Mouse (Mus musculus) heart, embryonic 13.5 days (tissue): ENCODE measurements at regions not wholly inside any gene's neighbourhood (a gene's known extent, or its start where the extent isn't known, plus 50 kb on each side); places are given as distances from the start of the nearest gene placed in this dataset.

Experiments used
- ATAC-seq: fragments of 200-750 bp; cut with Nextera tagmentation; 2 replicates; pipeline ENCODE4 v1.8.0; 2017; ENCODE audit warnings: moderate TSS enrichment; ENCODE audit not compliant: insufficient number of reproducible peaks, low FRiP score, low TSS enrichment; ENCODE audit errors: extremely low read depth
- H3K27ac ChIP-seq: fragments of 300-500 bp; sonication (generic); replicated peaks from 2 replicates; pipeline ENCODE4 v1.5.1; 2015; ENCODE audit warnings: moderate library complexity, mild to moderate bottlenecking, inconsistent platforms
- H3K27me3 ChIP-seq: fragments of 300-500 bp; sonication (generic); replicated peaks from 2 replicates; pipeline ENCODE4 v1.6.1; 2015; ENCODE audit warnings: mild to moderate bottlenecking, inconsistent platforms
- H3K36me3 ChIP-seq: fragments of 300-500 bp; sonication (generic); 2 replicates; pipeline ENCODE4 v1.6.1; 2015; ENCODE audit warnings: mild to moderate bottlenecking, inconsistent platforms
- H3K4me1 ChIP-seq: fragments of 300-500 bp; sonication (generic); 2 replicates; pipeline ENCODE4 v1.6.1; 2015; ENCODE audit warnings: inconsistent platforms
- H3K4me2 ChIP-seq: fragments of 300-500 bp; sonication (generic); 2 replicates; pipeline ENCODE4 v1.6.1; 2015; ENCODE audit warnings: inconsistent platforms, mild to moderate bottlenecking, moderate library complexity
- H3K4me3 ChIP-seq: fragments of 300-500 bp; sonication (generic); 2 replicates; pipeline ENCODE4 v1.5.1; 2015; ENCODE audit warnings: moderate library complexity, mild to moderate bottlenecking, inconsistent platforms
- H3K9ac ChIP-seq: fragments of 300-500 bp; sonication (generic); 2 replicates; pipeline ENCODE4 v1.6.1; 2015; ENCODE audit warnings: inconsistent platforms, mild to moderate bottlenecking, moderate library complexity
- H3K9me3 ChIP-seq: fragments of 300-500 bp; sonication (generic); 2 replicates; pipeline ENCODE4 v1.6.1; 2016; ENCODE audit warnings: inconsistent platforms

GRCm38 (mm10) chr1:114074506-114074905 is 1610.0 kb upstream of the Cntnap5a start:
- ATAC-seq = no peak
- Histone ChIP-seq H3K36me3 (no peaks in the 10 kb centered on the region), H3K9ac (no peak overlapping the region), H3K4me2 (no peak overlapping the region), H3K27me3 (no peaks in the 10 kb centered on the region), H3K4me1 (no peaks in the 10 kb centered on the region), H3K9me3 (no peaks in the 10 kb centered on the region), H3K4me3 (no peak overlapping the region), H3K27ac (no peak overlapping the region)
